Mouse (Mus musculus): ENCODE data around the gene Cetn3.

The Cetn3 gene

GRCm38 (mm10) chr13:81782971-81783404 is at the start of gene Cetn3:
Gene Cetn3 (plus strand): TSS chr13:81783077.
- peak; percentile 94 for DNase-seq (ENCODE audit: low spot score in 2 of 2)

- DNase-seq (ENCODE audit: low spot score in 2 of 2), result no peak
Observed at GRCm38 (mm10) chr13:81736606-81737005, 46.3 kb upstream of the Cetn3 start.

GRCm38 (mm10) chr13:81740898-81741297 is 42.0 kb upstream of the Cetn3 start:
- DNase-seq (ENCODE audit: low spot score in 2 of 2), result no peak

- DNase-seq (ENCODE audit: low spot score in 2 of 2), result no peak
Observed at GRCm38 (mm10) chr13:81743391-81744091, 39.3 kb upstream of the Cetn3 start.

- no peak for DNase-seq (ENCODE audit: low spot score in 2 of 2)
Observed at GRCm38 (mm10) chr13:81744092-81744396, 38.8 kb upstream of the Cetn3 start.

- DNase-seq (ENCODE audit: low spot score in 2 of 2), result no peak
Observed at GRCm38 (mm10) chr13:81754878-81755277, 28.0 kb upstream of the Cetn3 start.

GRCm38 (mm10) chr13:81755324-81755723 is 27.6 kb upstream of the Cetn3 start:
- DNase-seq (ENCODE audit: low spot score in 2 of 2), result no peak

- DNase-seq (ENCODE audit: low spot score in 2 of 2), result no peak
Observed at GRCm38 (mm10) chr13:81757058-81757660, 25.7 kb upstream of the Cetn3 start.

GRCm38 (mm10) chr13:81760379-81760778 is 22.5 kb upstream of the Cetn3 start:
- DNase-seq (ENCODE audit: low spot score in 2 of 2), result peak in 1 of 2 experiments; percentile 44

GRCm38 (mm10) chr13:81761566-81762186 is 21.2 kb upstream of the Cetn3 start:
- DNase-seq (ENCODE audit: low spot score in 2 of 2), result peak in 1 of 2 experiments; percentile 45

GRCm38 (mm10) chr13:81764173-81764572 is 18.7 kb upstream of the Cetn3 start:
- no peak for DNase-seq (ENCODE audit: low spot score in 2 of 2)

- peak; percentile 72 to 90 for DNase-seq (ENCODE audit: low spot score in 2 of 2)
Observed at GRCm38 (mm10) chr13:81767038-81767659, 15.7 kb upstream of the Cetn3 start.

- DNase-seq (ENCODE audit: low spot score in 2 of 2), result no peak
Observed at GRCm38 (mm10) chr13:81776217-81776616, 6.7 kb upstream of the Cetn3 start.

- DNase-seq (ENCODE audit: low spot score in 2 of 2), result no peak
Observed at GRCm38 (mm10) chr13:81782475-81782874, 402 bp upstream of the Cetn3 start.

- peak; percentile 93 to 95 for DNase-seq (ENCODE audit: low spot score in 2 of 2)
Observed at GRCm38 (mm10) chr13:81783405-81784342, 797 bp downstream of the Cetn3 start.

- no peak for DNase-seq (ENCODE audit: low spot score in 2 of 2)
Observed at GRCm38 (mm10) chr13:81785766-81786480, 3.0 kb downstream of the Cetn3 start.

- DNase-seq (ENCODE audit: low spot score in 2 of 2), result no peak
Observed at GRCm38 (mm10) chr13:81790160-81790559, 7.3 kb downstream of the Cetn3 start.

- DNase-seq (ENCODE audit: low spot score in 2 of 2), result no peak
Observed at GRCm38 (mm10) chr13:81791861-81792260, 9.0 kb downstream of the Cetn3 start.

GRCm38 (mm10) chr13:81793850-81794249 is 11.0 kb downstream of the Cetn3 start:
- DNase-seq (ENCODE audit: low spot score in 2 of 2), result no peak

- no peak for DNase-seq (ENCODE audit: low spot score in 2 of 2)
Observed at GRCm38 (mm10) chr13:81801121-81801520, 18.2 kb downstream of the Cetn3 start.

- DNase-seq (ENCODE audit: low spot score in 2 of 2), result no peak
Observed at GRCm38 (mm10) chr13:81803713-81804112, 20.8 kb downstream of the Cetn3 start.

Measured in frontal cortex, postnatal 14 days (tissue).